Mouse (Mus musculus) embryo, embryonic 10.5 days (tissue): Measurements from ENCODE around the gene Rap1gap.

Experiments
- DNase-seq: peaks from one replicate; pipeline ENCODE4 v3.0.0-alpha.2; 2015; ENCODE audit warnings: low spot score

Gene Rap1gap

DNA sequence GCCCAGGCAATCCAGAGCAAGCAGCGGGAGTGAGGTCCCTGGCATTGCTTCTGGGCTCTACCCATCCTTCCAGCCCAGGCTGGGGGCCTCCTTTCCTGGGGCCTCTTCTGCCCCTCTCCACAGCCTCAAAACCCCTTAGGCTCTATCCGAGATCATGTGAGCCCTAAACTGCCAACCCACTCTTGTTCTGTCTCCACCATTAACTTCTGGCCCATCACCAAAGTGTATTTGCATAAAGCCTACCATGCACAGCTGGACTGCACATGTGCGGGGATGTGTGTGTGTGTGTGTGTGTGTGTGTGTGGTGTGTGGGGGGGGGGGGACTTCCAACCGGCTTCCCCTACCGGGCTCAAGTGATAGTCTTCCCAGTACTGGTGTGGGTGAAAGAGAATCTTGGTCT, 109.5 kb downstream of the Rap1gap start:
- no peak for DNase-seq

DNA sequence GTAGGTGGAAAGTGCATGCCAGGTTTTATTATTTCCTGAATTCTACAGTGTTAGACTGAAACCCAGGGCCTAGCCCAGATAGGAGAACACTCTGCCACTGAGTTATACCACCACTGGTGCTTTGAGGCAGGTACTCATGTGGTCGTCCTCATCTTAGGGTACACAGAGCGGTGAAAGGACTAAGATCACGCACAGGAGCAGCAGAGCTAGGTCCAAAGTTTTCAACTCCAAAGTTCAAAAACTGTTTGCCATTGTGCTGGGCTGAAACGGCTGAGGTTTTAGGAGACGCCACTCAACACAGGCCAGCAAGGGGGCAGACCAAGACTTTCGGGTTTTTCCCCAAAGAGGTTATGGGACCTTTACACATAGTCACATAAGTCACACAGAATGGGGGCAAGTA, 110.0 kb downstream of the Rap1gap start:
- DNase-seq = no peak

- DNase-seq = no peak
Observed at GRCm38 (mm10) chr4:137777866-137778265, 113.3 kb downstream of the Rap1gap start.

GRCm38 (mm10) chr4:137778397-137779184, 114.1 kb downstream of the Rap1gap start:
- no peak for DNase-seq
